Mouse (Mus musculus) spleen, adult 2 months (tissue): ENCODE data around the gene Glis1. TPM values are rescaled to one million over a fixed set of nuclear protein-coding genes. Genes with fewer than 3 reads are reported as not detected.

Experiments
- DNase-seq, 2 experiments: peaks; one replicate each; pipeline versions ENCODE4 v3.0.0 to v3.0.0-alpha.2; 2012 to 2021; ENCODE audit warnings: low spot score in 2 of 2, low read depth in 1 of 2
- H3K27ac ChIP-seq: fragments of 200-500 bp; 2 replicates; pipeline ENCODE4 v1.5.1; 2012; ENCODE audit warnings: low read length, inconsistent platforms; ENCODE audit not compliant: insufficient read depth
- H3K27me3 ChIP-seq: fragments of 200-500 bp; 2 replicates; pipeline ENCODE4 v1.6.1; 2012; ENCODE audit warnings: mild to moderate bottlenecking, moderate library complexity, low read length, inconsistent platforms; ENCODE audit not compliant: control insufficient read depth, insufficient read depth
- H3K36me3 ChIP-seq: fragments of 200-500 bp; 2 replicates; pipeline ENCODE4 v1.6.1; 2012; ENCODE audit warnings: mild to moderate bottlenecking, low read length, inconsistent platforms; ENCODE audit not compliant: control insufficient read depth, insufficient read depth
- H3K4me1 ChIP-seq: fragments of 200-500 bp; 2 replicates; pipeline ENCODE4 v1.6.1; 2011; ENCODE audit warnings: inconsistent platforms; ENCODE audit not compliant: control insufficient read depth, insufficient read depth, insufficient read length
- H3K4me3 ChIP-seq: fragments of 200-500 bp; 2 replicates; pipeline ENCODE4 v1.5.1; 2011; ENCODE audit warnings: mild to moderate bottlenecking, inconsistent platforms; ENCODE audit not compliant: insufficient read depth, insufficient read length; ENCODE audit errors: extremely low read depth
- CTCF ChIP-seq: fragments of 200-500 bp; IDR thresholded peaks from 2 replicates; pipeline ENCODE4 v1.5.1; 2011; ENCODE audit warnings: mild to moderate bottlenecking, inconsistent platforms; ENCODE audit not compliant: insufficient read depth, insufficient read length, insufficient replicate concordance; ENCODE audit errors: extremely low read depth
- POLR2A ChIP-seq: fragments of 200-500 bp; IDR thresholded peaks from 2 replicates; pipeline ENCODE4 v1.6.1; 2011; ENCODE audit warnings: low read depth, low read length, inconsistent platforms
- WGBS: fragments of 180-500 bp; shearing (Covaris S2); methylation state at CpG from one replicate; pipeline ENCODE4 v1.1.7; 2018; 5-methylcytosine and 5-hydroxymethylcytosine counted together
- polyA plus RNA-seq: library from polyadenylated mRNA; depleted of rRNA; stranded (reverse); fragments of >200 nt; gene quantifications from 2 replicates; pipeline ENCODE4 v1.2.3, GENCODE M21; 2012

Glis1 gene
- polyA plus RNA-seq, 1 experiment, result 0.55 TPM

DNA sequence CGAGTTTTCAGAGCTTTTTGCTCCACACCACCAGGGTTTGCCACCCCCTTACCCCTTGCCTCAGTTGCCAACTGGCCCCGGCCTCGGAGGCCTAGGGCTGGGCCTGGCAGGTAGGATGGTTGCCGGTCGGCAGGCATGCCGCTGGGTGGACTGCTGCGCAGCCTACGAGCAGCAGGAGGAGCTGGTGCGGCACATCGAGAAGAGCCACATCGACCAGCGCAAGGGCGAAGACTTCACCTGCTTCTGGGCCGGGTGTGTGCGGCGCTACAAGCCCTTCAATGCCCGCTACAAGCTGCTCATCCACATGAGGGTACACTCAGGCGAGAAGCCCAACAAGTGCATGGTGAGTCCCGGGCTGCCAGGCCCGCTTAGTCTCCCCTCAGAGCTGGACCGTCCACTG is 133.8 kb downstream of the Glis1 start:
- no peak overlapping the region for H3K27ac ChIP-seq
- no peak overlapping the region for H3K4me3 ChIP-seq
- H3K36me3 ChIP-seq, result no peaks in the 10 kb centered on the region
- no peak for DNase-seq
- no peaks in the 10 kb centered on the region for H3K4me1 ChIP-seq
- no peaks in the 10 kb centered on the region for H3K27me3 ChIP-seq
- WGBS, result 87% methylated on average over 21 of the region's 21 CpGs
- TF ChIP-seq POLR2A (no peak), CTCF (no peak)

DNA sequence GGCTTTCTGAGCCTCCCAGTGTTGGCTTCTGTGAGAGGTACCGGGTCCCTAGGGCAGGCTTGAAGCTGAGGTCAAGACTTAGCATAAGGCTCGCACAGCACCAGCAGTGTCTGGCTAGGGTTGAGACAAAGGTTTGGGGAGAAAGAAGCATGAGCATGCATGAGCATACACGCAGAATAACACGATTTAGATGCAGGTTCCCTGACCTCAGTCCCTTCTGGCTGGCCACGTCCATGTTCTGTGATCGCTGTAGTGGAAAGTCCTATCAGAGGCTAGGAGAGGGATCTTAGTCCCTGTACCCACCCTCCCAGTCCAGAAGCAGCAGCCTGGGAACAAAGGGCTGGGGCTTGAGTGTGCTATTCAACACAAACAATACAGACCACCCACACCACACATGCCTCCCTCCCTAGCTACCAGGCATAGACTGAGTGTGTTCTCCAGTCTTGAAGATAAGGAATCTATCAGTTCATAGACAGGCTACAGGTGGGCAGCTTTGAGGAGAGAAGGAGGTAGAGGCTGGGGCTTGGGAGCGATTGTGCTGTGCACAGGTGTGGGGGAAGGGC is 134.6 kb downstream of the Glis1 start:
- WGBS, result 83% methylated on average over 7 of the region's 7 CpGs

DNA sequence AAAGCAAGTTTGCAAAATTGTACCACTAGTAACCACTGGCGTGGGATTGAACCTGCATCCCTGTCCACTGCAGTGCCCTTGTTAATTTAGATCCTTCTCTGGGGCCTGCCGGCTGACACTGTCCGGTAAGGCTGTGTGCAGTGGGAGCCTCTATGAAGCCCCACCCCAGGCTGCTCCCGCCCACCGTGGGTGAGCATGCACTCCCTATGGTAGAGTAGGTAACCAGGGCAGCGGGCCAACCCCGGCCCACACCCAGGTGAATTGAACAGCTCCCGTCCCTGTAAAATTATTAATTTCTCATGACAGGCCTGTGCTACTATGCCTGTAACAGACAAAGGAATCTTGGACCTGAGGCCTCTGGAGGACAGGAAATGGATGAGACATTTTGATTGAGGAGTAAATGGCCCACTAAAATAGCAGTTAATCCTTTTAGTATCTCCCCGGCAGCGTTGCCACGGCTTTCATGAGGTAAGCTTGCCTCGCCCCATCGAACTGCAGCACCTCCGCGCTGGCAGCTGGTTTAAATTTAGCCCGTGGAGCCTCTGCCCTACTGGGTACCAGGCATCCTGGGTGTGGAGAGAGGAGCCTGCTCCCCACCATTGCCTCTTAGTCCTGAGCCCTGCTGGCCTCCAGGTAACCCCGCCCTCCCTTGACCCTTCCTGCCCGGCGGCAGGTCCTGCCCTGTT is 136.1 kb downstream of the Glis1 start:
- H3K4me1 ChIP-seq, result no peaks in the 10 kb centered on the region
- 73% methylated on average over 19 of the region's 19 CpGs for whole genome bisulfite sequencing
- DNase-seq, result no peak
- no peak overlapping the region for H3K27ac ChIP-seq
- TF ChIP-seq CTCF, result no peak
- no peak for TF ChIP-seq POLR2A
- no peaks in the 10 kb centered on the region for H3K36me3 ChIP-seq
- no peaks in the 10 kb centered on the region for H3K27me3 ChIP-seq
- H3K4me3 ChIP-seq, result no peak overlapping the region

More for the DNA sequence above, 134.6 kb downstream of the Glis1 start:
- TF ChIP-seq CTCF (no peak), POLR2A (no peak)
- no peaks in the 10 kb centered on the region for H3K27me3 ChIP-seq
- no peaks in the 10 kb centered on the region for H3K36me3 ChIP-seq
- no peak overlapping the region for H3K27ac ChIP-seq
- H3K4me1 ChIP-seq, result no peaks in the 10 kb centered on the region
- H3K4me3 ChIP-seq, result no peak overlapping the region
- DNase-seq, result no peak

DNA sequence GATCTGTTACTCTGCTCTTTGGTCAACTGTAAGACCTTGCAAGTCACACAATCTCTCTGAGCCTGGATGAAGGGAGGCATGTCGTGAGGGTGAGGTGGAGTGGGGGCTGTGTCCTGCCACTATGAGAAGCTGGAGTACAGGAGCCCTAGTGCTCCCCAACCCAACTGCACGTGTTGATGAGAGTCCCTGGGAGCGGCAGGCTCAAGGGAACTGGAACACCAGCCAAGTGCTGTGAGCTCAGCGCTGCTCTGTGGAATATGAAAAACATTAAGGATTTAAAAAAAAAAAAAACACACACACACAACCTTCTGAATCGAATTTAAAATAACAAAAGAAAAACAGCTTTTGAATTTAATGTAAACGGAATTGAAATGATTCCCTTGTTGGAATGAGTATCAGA is 141.4 kb downstream of the Glis1 start:
- Histone ChIP-seq H3K4me3 (no peak overlapping the region), H3K36me3 (no peaks in the 10 kb centered on the region), H3K27me3 (no peaks in the 10 kb centered on the region), H3K4me1 (no peaks in the 10 kb centered on the region; the same call in 1 of the 2 replicates), H3K27ac (no peak overlapping the region)
- no peak for DNase-seq
- 81% methylated on average over 6 of the region's 6 CpGs for WGBS
- no peak for TF ChIP-seq CTCF
- TF ChIP-seq POLR2A, result no peak

DNA sequence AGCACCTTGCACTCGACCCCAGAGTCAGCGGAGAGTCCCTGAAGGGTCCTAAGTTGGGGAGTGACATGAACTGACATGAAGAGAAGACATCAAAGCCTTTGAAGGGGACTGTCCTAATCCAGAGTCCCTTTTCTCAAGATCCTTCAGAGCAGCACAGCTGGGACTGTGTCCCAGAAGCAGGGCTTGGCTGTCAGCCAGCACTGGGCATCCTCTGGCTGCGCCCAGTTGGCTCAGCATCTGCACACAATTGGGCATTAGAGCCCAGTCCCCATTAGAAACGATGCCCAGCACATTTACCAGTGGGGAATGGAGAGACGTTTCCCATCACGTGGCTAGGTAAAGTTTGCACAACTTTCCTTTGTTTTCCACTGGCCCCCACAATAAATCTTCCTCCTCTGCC is 142.4 kb downstream of the Glis1 start:
- TF ChIP-seq CTCF (no peak), POLR2A (no peak)
- H3K27ac ChIP-seq, result no peak overlapping the region
- no peaks in the 10 kb centered on the region; the same call in 1 of the 2 replicates for H3K4me1 ChIP-seq
- H3K36me3 ChIP-seq, result no peaks in the 10 kb centered on the region
- DNase-seq, result no peak
- WGBS, result 41% methylated on average over 6 of the region's 6 CpGs
- no peaks in the 10 kb centered on the region for H3K27me3 ChIP-seq
- H3K4me3 ChIP-seq, result no peak overlapping the region

DNA sequence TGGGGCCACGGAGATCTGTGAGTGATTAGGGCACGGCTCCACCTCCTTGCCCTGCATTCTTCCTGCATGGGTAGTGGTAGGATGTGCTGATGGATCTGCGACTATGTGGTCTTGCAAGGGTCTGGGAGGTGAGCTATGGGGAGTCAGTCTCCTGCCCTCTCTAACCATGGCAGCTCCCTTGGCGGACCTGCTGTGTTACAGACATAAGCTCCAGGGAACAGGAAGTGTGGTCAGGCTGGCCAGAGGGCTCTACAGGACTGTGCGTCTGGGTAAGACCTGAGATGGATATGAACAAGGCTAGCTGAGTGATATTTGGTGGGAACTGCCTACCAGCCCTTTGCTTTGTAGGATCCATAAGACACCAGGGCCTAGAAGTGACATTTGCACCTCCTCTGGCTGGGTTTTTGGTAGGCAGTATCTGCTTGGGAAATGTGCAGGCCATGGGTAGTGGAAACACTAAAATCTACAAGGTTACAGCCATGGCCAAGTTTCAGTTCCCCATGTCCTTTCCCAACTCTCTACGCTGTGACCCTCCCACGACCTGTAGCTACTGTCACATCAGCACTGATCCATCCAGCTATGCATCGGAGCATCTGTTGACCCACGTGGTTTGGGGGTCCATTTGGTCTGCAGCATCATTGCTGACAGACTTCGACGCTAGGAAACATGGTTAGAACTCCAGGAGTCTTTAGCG is 142.9 kb downstream of the Glis1 start:
- Histone ChIP-seq H3K36me3 (no peaks in the 10 kb centered on the region), H3K4me1 (no peaks in the 10 kb centered on the region; the same call in 1 of the 2 replicates), H3K27me3 (no peaks in the 10 kb centered on the region), H3K4me3 (no peak overlapping the region), H3K27ac (no peak overlapping the region)
- TF ChIP-seq POLR2A, result no peak
- no peak for TF ChIP-seq CTCF
- DNase-seq, result no peak
- WGBS, result 56% methylated on average over 12 of the region's 12 CpGs

DNA sequence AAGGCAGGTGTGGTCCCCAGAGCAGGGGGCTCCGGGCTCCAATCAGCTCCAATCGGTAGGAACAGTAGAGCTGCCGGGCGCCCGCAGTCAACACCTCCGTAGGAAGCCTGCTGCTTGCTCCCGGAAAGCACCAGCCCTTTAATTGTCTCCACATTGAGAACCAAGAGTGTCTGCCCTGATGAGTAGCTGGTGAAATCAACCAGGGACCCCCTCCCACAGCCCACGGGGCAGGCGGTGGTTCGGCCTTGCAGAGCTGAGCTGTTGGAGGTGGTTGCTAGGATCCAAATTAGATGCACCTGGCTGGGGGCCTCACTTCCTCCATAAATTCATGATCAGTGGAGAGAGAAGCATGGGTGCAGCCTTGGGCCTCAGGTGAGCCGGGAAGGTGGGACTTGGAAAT is 146.5 kb downstream of the Glis1 start:
- WGBS, result 90% methylated on average over 11 of the region's 11 CpGs

More for the DNA sequence above, 146.5 kb downstream of the Glis1 start:
- Histone ChIP-seq H3K36me3 (no peaks in the 10 kb centered on the region), H3K4me3 (no peak overlapping the region), H3K27ac (no peak overlapping the region), H3K27me3 (no peaks in the 10 kb centered on the region), H3K4me1 (no peaks in the 10 kb centered on the region; the same call in 1 of the 2 replicates)
- DNase-seq, result no peak
- TF ChIP-seq POLR2A (no peak), CTCF (no peak)
